10 mouse cellular contexts compared by ENCODE assay signal in genomic region chr10:60077736-60078560, GRCm38 (mm10). TPM values are rescaled to one million over a fixed set of nuclear protein-coding genes. Genes with fewer than 3 reads are reported as not detected.
DNase-seq lines count a peak whose midpoint lies in the region; ATAC-seq and TF ChIP-seq lines count a peak whose summit lies in the region.
"Had no signal": no experiment of that assay in that cellular context is flagged by ENCODE, and none has a peak within 500 bp of the region (broad histone marks: within the 10 kb centered on the region; RNA-seq: fewer than 3 reads in every experiment).

No protein-coding gene starts in this region.

- 43% methylated on average over 18 of the region's 18 CpGs for WGBS in heart, postnatal 0 days
- WGBS in neural tube, embryonic 14.5 days = 70% methylated on average over 18 of the region's 18 CpGs
- 68% methylated on average over 18 of the region's 18 CpGs for WGBS in midbrain, postnatal 0 days
- WGBS in thymus, adult 2 months = 74% methylated on average over 18 of the region's 18 CpGs

- no peaks in the 10 kb centered on the region for H3K27me3 ChIP-seq in heart, postnatal 0 days (ENCODE audit: control insufficient read depth, insufficient read depth, low read length)
- H3K27me3 ChIP-seq in neural tube, embryonic 14.5 days (ENCODE audit: control insufficient read depth, insufficient read depth, low read length) = no peaks in the 10 kb centered on the region
- H3K27me3 ChIP-seq in erythroblast, embryonic 14.5 days (ENCODE audit: control insufficient read depth) = no peaks in the 10 kb centered on the region
- no peaks in the 10 kb centered on the region for H3K27me3 ChIP-seq in midbrain, postnatal 0 days (ENCODE audit: insufficient read depth, low read length)
- H3K27me3 ChIP-seq in thymus, adult 2 months (ENCODE audit: control insufficient read depth, insufficient read depth, low read length) = no peaks in the 10 kb centered on the region
- H3K27me3 ChIP-seq: limb, embryonic 13.5 days had no signal

- H3K4me2 ChIP-seq in heart, postnatal 0 days (ENCODE audit: low read depth, low read length) = peak overlapping the region; percentile 11
- no peak overlapping the region for H3K4me2 ChIP-seq in neural tube, embryonic 14.5 days (ENCODE audit: low read depth, low read length)
- H3K4me2 ChIP-seq in midbrain, postnatal 0 days (ENCODE audit: low read depth, low read length, poor library complexity, severe bottlenecking) = no peak overlapping the region
- H3K4me2 ChIP-seq: limb, embryonic 13.5 days had no signal

- H3K4me1 ChIP-seq in heart, postnatal 0 days (ENCODE audit: control insufficient read depth, insufficient read depth) = peaks cover 55% of the 10 kb centered on the region
- H3K4me1 ChIP-seq in neural tube, embryonic 14.5 days (ENCODE audit: control insufficient read depth, insufficient read depth, low read length) = 0 out of 2 replicates have a peak, but pooled peaks cover 9% of the 10 kb centered on the region
- peaks cover 74% of the 10 kb centered on the region for H3K4me1 ChIP-seq in erythroblast, embryonic 14.5 days (ENCODE audit: control insufficient read depth)
- peaks cover 14% of the 10 kb centered on the region; the same call in 1 of the 2 replicates for H3K4me1 ChIP-seq in midbrain, postnatal 0 days (ENCODE audit: insufficient read depth, low read length)
- peaks cover 18% of the 10 kb centered on the region for H3K4me1 ChIP-seq in thymus, adult 2 months (replicated peaks; ENCODE audit: control insufficient read depth, insufficient read depth, low read length)

- H3K27ac ChIP-seq in heart, postnatal 0 days (ENCODE audit: low read depth) = peak overlapping the region; percentile 83
- H3K27ac ChIP-seq in neural tube, embryonic 14.5 days (ENCODE audit: low read depth, low read length) = peak overlapping the region; percentile 22; the same call in 1 of the 2 replicates
- H3K27ac ChIP-seq in midbrain, postnatal 0 days (ENCODE audit: low read depth, low read length) = peak overlapping the region; percentile 18; the same call in 1 of the 2 replicates
- no peak overlapping the region for H3K27ac ChIP-seq in thymus, adult 2 months (ENCODE audit: control insufficient read depth, insufficient read depth, low read length)
- H3K27ac ChIP-seq: limb, embryonic 13.5 days had no signal

- no peak overlapping the region for H3K4me3 ChIP-seq in heart, postnatal 0 days (ENCODE audit: low read depth, low read length)
- no peak overlapping the region for H3K4me3 ChIP-seq in neural tube, embryonic 14.5 days (ENCODE audit: low read depth, low read length)
- peak overlapping the region; percentile 58 for H3K4me3 ChIP-seq in erythroblast, embryonic 14.5 days (replicated peaks)
- H3K4me3 ChIP-seq in midbrain, postnatal 0 days (ENCODE audit: low read depth, low read length) = no peak overlapping the region
- no peak overlapping the region for H3K4me3 ChIP-seq in thymus, adult 2 months (ENCODE audit: control insufficient read depth, insufficient read depth, low read length)
- H3K4me3 ChIP-seq: limb, embryonic 13.5 days had no signal

- TF ChIP-seq CTCF in heart, postnatal 0 days (IDR thresholded peaks at IDR 0.05; ENCODE audit: low read depth) = no peak
- TF ChIP-seq CTCF in midbrain, postnatal 0 days (IDR thresholded peaks at IDR 0.05) = no peak
- no peak for TF ChIP-seq CTCF in thymus, adult 2 months (IDR thresholded peaks at IDR 0.05; ENCODE audit: borderline replicate concordance, control insufficient read depth, extremely low read depth, insufficient read depth, low read length, poor library complexity)

- no peak for ATAC-seq in heart, postnatal 0 days (ENCODE audit: insufficient read depth, low read depth)
- no peak for ATAC-seq in neural tube, embryonic 14.5 days (ENCODE audit: low read depth)
- ATAC-seq in midbrain, postnatal 0 days (ENCODE audit: low FRiP score) = no peak
- ATAC-seq: intestine, postnatal 0 days had no signal

- no peak overlapping the region for H3K9ac ChIP-seq in heart, postnatal 0 days (replicated peaks; ENCODE audit: low read depth, low read length)
- H3K9ac ChIP-seq in neural tube, embryonic 14.5 days (replicated peaks; ENCODE audit: low read depth, low read length) = no peak overlapping the region
- no peak overlapping the region for H3K9ac ChIP-seq in midbrain, postnatal 0 days (replicated peaks; ENCODE audit: low read length, poor library complexity, severe bottlenecking)
- H3K9ac ChIP-seq: limb, embryonic 13.5 days had no signal

- no peaks in the 10 kb centered on the region for H3K36me3 ChIP-seq in heart, postnatal 0 days (replicated peaks; ENCODE audit: control insufficient read depth, insufficient read depth, low read length)
- no peaks in the 10 kb centered on the region for H3K36me3 ChIP-seq in neural tube, embryonic 14.5 days (ENCODE audit: control insufficient read depth, insufficient read depth, low read length)
- H3K36me3 ChIP-seq in erythroblast, embryonic 14.5 days (ENCODE audit: control insufficient read depth) = peaks cover 5% of the 10 kb centered on the region
- no peaks in the 10 kb centered on the region for H3K36me3 ChIP-seq in midbrain, postnatal 0 days (ENCODE audit: insufficient read depth, low read length)
- no peaks in the 10 kb centered on the region for H3K36me3 ChIP-seq in thymus, adult 2 months (ENCODE audit: control insufficient read depth, insufficient read depth, low read length)
- H3K36me3 ChIP-seq: limb, embryonic 13.5 days had no signal

- DNase-seq in heart, postnatal 0 days (ENCODE audit: low spot score) = no peak
- DNase-seq in heart, postnatal 4 days = no peak
- DNase-seq in neural tube, embryonic 10.5 days (ENCODE audit: extremely low spot score, low spot score) = no peak
- DNase-seq in midbrain, postnatal 0 days (ENCODE audit: low spot score) = peak; percentile 24
- DNase-seq in embryo, embryonic 11 days = no peak
- no peak for DNase-seq in thymus, adult 2 months

- no peak for TF ChIP-seq POLR2A in thymus, adult 2 months (IDR thresholded peaks at IDR 0.05; ENCODE audit: control insufficient read depth, extremely low read depth, insufficient read depth, low read length, poor library complexity)

- TF ChIP-seq EP300 in heart, postnatal 0 days (IDR thresholded peaks at IDR 0.05; ENCODE audit: low read depth) = no peak

- H3K9me3 ChIP-seq in heart, postnatal 0 days (replicated peaks; ENCODE audit: control insufficient read depth, low read length) = no peaks in the 10 kb centered on the region
- H3K9me3 ChIP-seq in neural tube, embryonic 14.5 days (ENCODE audit: control insufficient read depth, low read length) = no peaks in the 10 kb centered on the region
- no peaks in the 10 kb centered on the region for H3K9me3 ChIP-seq in erythroblast, embryonic 14.5 days (ENCODE audit: control insufficient read depth, low read length)
- H3K9me3 ChIP-seq in midbrain, postnatal 0 days (ENCODE audit: low read length) = no peaks in the 10 kb centered on the region
- H3K9me3 ChIP-seq: limb, embryonic 13.5 days had no signal

RNA-seq across cellular contexts. Expression of gene Spock2, which starts 28.1 kb away (rescaled TPM):
- 18.3 and 18.4 TPM in 2 replicates for total RNA-seq in heart, postnatal 0 days (2014; rRNA removed; ENCODE audit: low replicate concordance)
- 5.2 and 5.7 TPM in 2 replicates for polyA plus RNA-seq in heart, postnatal 0 days (2015; fragmentation: Nextera tagmentation; extraction: Ambion mirVana)
- 1 to 10 TPM; 6.5 to 8.5 TPM for total RNA-seq in heart, postnatal 4 days (2021)
- polyA plus RNA-seq in neural tube, embryonic 14.5 days (2014; fragmentation: Nextera tagmentation; extraction: Ambion mirVana) = 92.4 and 95.3 TPM in 2 replicates
- 0.01 and 0.03 TPM in 2 replicates for polyA plus RNA-seq in erythroblast, embryonic 14.5 days (2012)
- 275 and 308 TPM in 2 replicates for total RNA-seq in midbrain, postnatal 0 days (2014; rRNA removed)
- polyA plus RNA-seq in midbrain, postnatal 0 days (2015; fragmentation: Nextera tagmentation; extraction: Ambion mirVana) = 109 and 117 TPM in 2 replicates
- 17.7 and 19.8 TPM in 2 replicates for polyA plus RNA-seq in thymus, adult 2 months (2012; rRNA removed)
